Mouse (Mus musculus) kidney, embryonic 15.5 days (tissue): Measurements from ENCODE around the gene Gal3st2c. TPM values are rescaled to one million over a fixed set of nuclear protein-coding genes. Genes with fewer than 3 reads are reported as not detected.
"Not testable (repeated sequence)": the region's sequence is repeated elsewhere in the genome, so short reads cannot be mapped to it uniquely, and the experiment has no call there.

Experiments
- ATAC-seq: fragments of 200-750 bp; cut with Nextera tagmentation; replicated peaks from 2 replicates; pipeline ENCODE4 v1.8.0; 2017; ENCODE audit warnings: moderate TSS enrichment; ENCODE audit not compliant: low FRiP score
- H3K27ac ChIP-seq: fragments of 300-500 bp; sonication (generic); 2 replicates; pipeline ENCODE4 v1.5.1; 2015; ENCODE audit warnings: mild to moderate bottlenecking, inconsistent platforms
- H3K27me3 ChIP-seq: fragments of 300-500 bp; sonication (generic); 2 replicates; pipeline ENCODE4 v1.6.1; 2015; ENCODE audit warnings: inconsistent platforms
- H3K36me3 ChIP-seq: fragments of 300-500 bp; sonication (generic); 2 replicates; pipeline ENCODE4 v1.6.1; 2015; ENCODE audit warnings: inconsistent platforms
- H3K4me1 ChIP-seq: fragments of 300-500 bp; sonication (generic); 2 replicates; pipeline ENCODE4 v1.6.1; 2015; ENCODE audit warnings: inconsistent platforms
- H3K4me2 ChIP-seq: fragments of 300-500 bp; sonication (generic); 2 replicates; pipeline ENCODE4 v1.6.1; 2015; ENCODE audit warnings: moderate library complexity, mild to moderate bottlenecking, inconsistent platforms
- H3K4me3 ChIP-seq: fragments of 300-500 bp; sonication (generic); replicated peaks from 2 replicates; pipeline ENCODE4 v1.5.1; 2015; ENCODE audit warnings: mild to moderate bottlenecking, inconsistent platforms
- H3K9ac ChIP-seq: fragments of 300-500 bp; sonication (generic); 2 replicates; pipeline ENCODE4 v1.6.1; 2015; ENCODE audit warnings: mild to moderate bottlenecking, inconsistent platforms
- H3K9me3 ChIP-seq: fragments of 300-500 bp; sonication (generic); replicated peaks from 2 replicates; pipeline ENCODE4 v1.6.1; 2016; ENCODE audit warnings: inconsistent platforms
- WGBS: fragments of 180-500 bp; shearing (Covaris S2); methylation state at CpG from one replicate; pipeline ENCODE4 v1.1.7; 2015; ENCODE audit warnings: mixed read lengths; 5-methylcytosine and 5-hydroxymethylcytosine counted together
- polyA plus RNA-seq: library from polyadenylated mRNA; unstranded; fragments of >200 nt; fragmentation: Nextera tagmentation; extraction: Ambion mirVana; gene quantifications from 2 replicates; pipeline ENCODE4 v1.2.1, GENCODE M21; 2015

The Gal3st2c gene
- polyA plus RNA-seq, 1 experiment from 2014 or later: not detected

DNA sequence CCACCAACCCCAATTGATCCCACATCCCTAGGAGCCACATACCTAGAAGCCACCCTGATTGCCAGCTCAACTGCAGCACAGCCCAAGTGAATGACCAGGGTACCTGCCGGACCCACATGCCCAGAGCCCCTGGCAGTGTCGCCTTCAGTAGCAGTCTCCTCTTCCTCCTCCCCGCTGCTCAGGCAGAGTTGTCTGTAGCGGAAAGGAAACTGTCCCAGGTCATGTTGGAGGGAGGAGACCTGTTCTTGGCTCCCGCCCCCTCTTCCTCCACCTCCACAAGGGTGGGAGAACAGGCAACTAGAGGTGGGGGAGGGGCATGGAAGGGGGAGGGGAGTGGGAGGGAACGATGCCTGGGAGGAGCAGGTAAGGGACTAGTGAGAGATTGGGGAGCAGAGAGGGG lies 62.1 kb downstream of the Gal3st2c start, which contains the start of gene Pdcd1:
TSS of gene Pdcd1 (minus strand) at position 181 of the 400 bp plus-strand sequence.
- Histone ChIP-seq H3K9ac (no peak within 1 kb of the TSS), H3K4me2 (no peak within 1 kb of the TSS), H3K36me3 (no peaks in the 10 kb centered on the region), H3K9me3 (no peaks in the 10 kb centered on the region), H3K4me3 (no peak within 1 kb of the TSS), H3K27me3 (no peaks in the 10 kb centered on the region), H3K27ac (no peak within 1 kb of the TSS), H3K4me1 (no peaks in the 10 kb centered on the region)
- WGBS: 47% methylated on average over 5 of the region's 6 CpGs
- no peak for ATAC-seq

DNA sequence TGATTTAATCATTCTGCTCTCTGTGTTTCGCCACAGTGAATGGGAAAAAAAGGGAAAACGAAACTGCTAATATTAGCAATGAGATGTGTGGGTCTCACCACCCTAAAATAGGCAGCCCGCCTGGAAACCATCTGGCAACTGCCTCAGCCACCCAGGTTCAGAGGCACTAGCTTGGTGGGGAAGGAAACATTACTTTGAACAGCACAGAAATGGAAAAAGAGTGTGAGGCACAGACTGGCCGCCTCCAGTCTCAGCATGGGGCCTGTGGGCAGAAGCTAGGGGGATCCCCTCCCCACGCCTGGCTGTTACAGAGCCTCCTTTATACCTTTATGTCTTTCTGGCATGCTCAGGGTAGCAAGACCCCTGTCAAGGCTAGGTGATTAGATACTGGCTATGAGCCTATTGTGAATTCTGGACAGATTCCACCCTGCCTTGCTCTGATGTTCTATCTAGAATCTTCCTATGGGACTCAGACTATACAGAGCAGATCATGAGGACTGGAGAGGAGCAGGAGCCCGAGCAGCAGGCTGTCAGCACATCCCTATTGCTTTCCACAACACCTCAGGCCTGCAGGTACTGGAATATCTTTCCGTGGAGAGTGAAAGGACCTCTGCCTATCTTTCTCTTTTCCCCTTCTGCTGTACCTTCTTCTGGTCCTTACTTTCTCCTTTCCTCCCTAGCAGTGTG lies 63.4 kb downstream of the Gal3st2c start:
- Histone ChIP-seq H3K4me2 (no peak overlapping the region), H3K27me3 (no peaks in the 10 kb centered on the region), H3K27ac (no peak overlapping the region), H3K4me1 (no peaks in the 10 kb centered on the region), H3K9me3 (no peaks in the 10 kb centered on the region), H3K4me3 (no peak overlapping the region), H3K36me3 (no peaks in the 10 kb centered on the region), H3K9ac (no peak overlapping the region)
- no peak for ATAC-seq
- WGBS: 74% methylated on average over 7 of the region's 7 CpGs

DNA sequence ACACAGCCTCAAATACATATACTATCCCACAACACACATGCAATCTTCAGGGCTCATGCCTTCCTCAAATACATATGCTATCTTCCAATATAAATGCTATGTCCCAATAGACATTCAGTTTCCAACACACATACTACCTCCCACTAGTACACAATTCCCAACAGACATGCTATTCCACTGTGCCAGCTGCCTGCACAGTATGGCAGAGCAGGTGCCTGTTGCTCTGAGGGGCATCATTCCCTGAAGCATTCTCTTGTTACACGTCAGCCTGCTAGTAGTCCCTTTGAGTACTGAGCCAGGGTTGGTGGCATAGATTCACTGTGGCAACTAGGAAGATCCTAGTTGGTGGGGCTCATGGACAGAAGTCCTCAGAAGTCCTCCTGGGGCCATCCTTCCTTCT lies 64.2 kb downstream of the Gal3st2c start:
- H3K4me1 ChIP-seq: no peaks in the 10 kb centered on the region
- H3K36me3 ChIP-seq: no peaks in the 10 kb centered on the region
- H3K9ac ChIP-seq: no peak overlapping the region
- ATAC-seq: no peak
- H3K27me3 ChIP-seq: no peaks in the 10 kb centered on the region
- no peak overlapping the region for H3K4me2 ChIP-seq
- H3K9me3 ChIP-seq: no peaks in the 10 kb centered on the region
- 69% methylated on average over 1 of the region's 1 CpGs for WGBS
- no peak overlapping the region for H3K4me3 ChIP-seq
- H3K27ac ChIP-seq: no peak overlapping the region

DNA sequence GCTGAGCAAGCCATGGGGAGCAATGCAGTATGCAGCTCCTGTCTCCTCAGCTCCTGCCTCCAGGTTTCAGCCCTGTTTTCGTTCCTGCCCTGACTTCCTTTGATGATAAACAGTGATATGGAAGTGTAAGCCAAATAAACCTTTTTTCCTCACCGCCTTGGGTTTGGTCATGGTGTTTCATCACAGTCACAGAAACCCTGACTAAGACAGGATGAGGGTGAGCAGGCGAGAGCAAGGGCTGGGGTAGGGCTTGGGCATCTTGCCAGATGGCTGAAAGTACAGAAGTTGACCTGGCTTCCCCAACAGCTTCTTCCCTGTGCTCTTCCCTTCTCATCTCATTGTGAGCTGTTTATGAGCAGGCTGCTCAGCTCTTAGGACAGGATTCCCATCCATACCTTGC lies 65.7 kb downstream of the Gal3st2c start:
- Histone ChIP-seq H3K9ac (no peak overlapping the region), H3K27me3 (no peaks in the 10 kb centered on the region), H3K4me3 (no peak overlapping the region), H3K9me3 (no peaks in the 10 kb centered on the region), H3K36me3 (no peaks in the 10 kb centered on the region), H3K4me1 (no peaks in the 10 kb centered on the region), H3K27ac (no peak overlapping the region), H3K4me2 (no peak overlapping the region)
- WGBS: 60% methylated on average over 3 of the region's 3 CpGs
- ATAC-seq: no peak

DNA sequence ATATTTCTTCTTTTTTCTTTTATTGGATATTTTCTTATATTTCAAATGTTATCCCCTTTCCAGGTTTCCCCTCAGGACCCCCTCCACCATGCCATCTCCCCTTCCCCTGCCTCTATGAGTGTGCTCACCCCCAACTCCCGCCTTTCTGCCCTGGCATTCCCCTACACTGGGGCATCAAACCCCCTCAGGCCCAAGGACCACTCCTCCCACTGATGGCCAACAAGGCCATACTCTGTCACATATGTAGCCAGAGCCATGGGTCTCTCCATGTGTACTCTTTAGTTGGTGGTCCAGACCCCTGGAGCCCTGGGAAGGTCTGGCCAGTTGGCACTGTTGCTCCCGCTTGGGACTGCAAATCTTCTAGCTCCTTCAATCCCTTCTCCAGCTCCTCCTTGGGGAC lies 67.1 kb downstream of the Gal3st2c start:
- H3K27me3 ChIP-seq: no peaks in the 10 kb centered on the region
- no peak overlapping the region for H3K4me2 ChIP-seq
- H3K4me1 ChIP-seq: no peaks in the 10 kb centered on the region
- no peak overlapping the region for H3K4me3 ChIP-seq
- 95% methylated on average over 2 of the region's 2 CpGs for WGBS
- no peak overlapping the region for H3K9ac ChIP-seq
- ATAC-seq: no peak
- H3K27ac ChIP-seq: no peak overlapping the region
- H3K36me3 ChIP-seq: no peaks in the 10 kb centered on the region
- H3K9me3 ChIP-seq: no peaks in the 10 kb centered on the region

DNA sequence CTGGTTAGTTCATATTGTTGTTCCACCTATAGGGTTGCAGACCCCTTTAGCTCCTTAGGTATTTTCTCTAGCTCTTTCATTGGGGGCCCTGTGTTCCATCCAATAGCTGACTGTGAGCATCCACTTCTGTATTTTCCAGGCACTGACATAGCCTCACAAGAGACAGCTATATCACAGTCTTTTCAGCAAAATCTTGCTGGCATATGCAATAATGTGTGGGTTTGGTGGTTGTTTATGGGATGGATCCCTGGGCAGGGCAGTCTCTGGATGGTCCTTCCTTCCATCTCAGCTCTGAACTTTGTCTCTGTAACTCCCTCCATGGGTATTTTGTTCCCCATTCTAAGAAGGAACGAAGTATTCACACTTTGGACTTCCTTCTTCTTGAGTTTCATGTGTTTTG lies 68.0 kb downstream of the Gal3st2c start:
- not testable (repeated sequence) for H3K27ac ChIP-seq, H3K4me1 ChIP-seq, H3K9ac ChIP-seq, H3K9me3 ChIP-seq, H3K4me2 ChIP-seq, H3K4me3 ChIP-seq, H3K27me3 ChIP-seq, ATAC-seq, H3K36me3 ChIP-seq
- WGBS: 81% methylated on average over 1 of the region's 1 CpGs

Other genes starting within 250 kb of the Gal3st2c start
- 86.5 and 88.1 TPM in 2 replicates for gene Atg4b, start 239.0 kb upstream of the Gal3st2c start, polyA plus RNA-seq
- 61.1 and 63.7 TPM in 2 replicates for gene Thap4, start 235.6 kb upstream of the Gal3st2c start, polyA plus RNA-seq
- 251 and 258 TPM in 2 replicates for gene Dtymk, start 188.6 kb upstream of the Gal3st2c start, polyA plus RNA-seq
- gene Ing5, start 186.5 kb upstream of the Gal3st2c start, polyA plus RNA-seq: 19.0 and 19.3 TPM in 2 replicates
- gene D2hgdh, start 165.6 kb upstream of the Gal3st2c start, polyA plus RNA-seq: 14.1 and 16.5 TPM in 2 replicates
- 0.34 TPM in 1 of 2 replicates, not detected in the other for gene Gal3st2, start 129.2 kb upstream of the Gal3st2c start, polyA plus RNA-seq
- not detected in 2 replicates for gene Gal3st2b, start 72.2 kb upstream of the Gal3st2c start, polyA plus RNA-seq
- gene Neu4, start 29.9 kb downstream of the Gal3st2c start, polyA plus RNA-seq: not detected in 2 replicates
- not detected in 2 replicates for gene Pdcd1, start 62.0 kb downstream of the Gal3st2c start, polyA plus RNA-seq